Mouse (Mus musculus): Measurements from ENCODE around the gene Kif17. TPM values are rescaled to one million over a fixed set of nuclear protein-coding genes. Genes with fewer than 3 reads are reported as not detected.

The Kif17 gene
- total RNA-seq, 2 experiments from 2014 or later = not detected

GRCm38 (mm10) chr4:138259482-138259881 lies 9.2 kb downstream of the Kif17 start:
- no peak for DNase-seq (ENCODE audit: low spot score)

DNA sequence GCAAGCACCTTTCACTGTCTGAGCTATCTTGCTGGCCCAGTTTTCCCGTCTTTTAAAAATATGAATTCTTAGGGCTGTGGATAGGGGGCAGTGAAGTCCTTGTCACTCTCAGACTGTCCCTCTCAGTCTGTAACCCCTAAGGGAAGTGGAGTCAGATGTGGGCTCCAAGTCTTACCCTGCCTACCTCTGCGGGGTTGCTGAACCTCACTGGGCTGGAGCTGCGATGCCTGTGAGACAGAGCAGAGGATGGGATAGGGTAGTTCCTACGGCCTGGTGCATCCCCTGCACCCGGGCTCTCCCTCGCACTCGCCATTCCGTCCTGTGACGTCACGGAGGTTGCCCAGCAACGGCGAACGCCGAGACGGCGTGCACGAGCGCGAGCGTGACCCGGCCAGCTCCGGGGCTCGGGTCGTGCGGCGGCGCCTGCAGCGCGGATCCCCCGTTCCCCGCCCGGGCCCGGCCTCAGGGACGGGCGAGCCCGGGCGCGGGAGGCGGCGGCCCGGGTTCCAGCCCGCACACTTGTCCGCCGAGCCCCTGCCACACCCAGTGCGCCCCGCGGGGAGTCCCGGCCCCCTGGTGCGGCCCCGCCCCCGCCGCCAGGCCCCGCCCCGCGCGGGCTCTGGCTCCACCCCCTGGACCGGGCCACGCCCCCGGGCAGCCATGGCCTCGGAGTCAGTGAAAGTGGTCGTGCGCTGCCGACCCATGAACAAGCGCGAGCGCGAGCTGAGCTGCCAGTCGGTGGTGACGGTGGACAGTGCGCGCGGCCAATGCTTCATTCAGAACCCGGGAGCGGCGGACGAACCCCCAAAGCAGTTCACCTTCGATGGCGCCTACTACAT lies 11.8 kb downstream of the Kif17 start:
- peak; percentile 78 for DNase-seq (ENCODE audit: low spot score)

GRCm38 (mm10) chr4:138267869-138268268 lies 17.6 kb downstream of the Kif17 start:
- no peak for DNase-seq (ENCODE audit: low spot score)

DNA sequence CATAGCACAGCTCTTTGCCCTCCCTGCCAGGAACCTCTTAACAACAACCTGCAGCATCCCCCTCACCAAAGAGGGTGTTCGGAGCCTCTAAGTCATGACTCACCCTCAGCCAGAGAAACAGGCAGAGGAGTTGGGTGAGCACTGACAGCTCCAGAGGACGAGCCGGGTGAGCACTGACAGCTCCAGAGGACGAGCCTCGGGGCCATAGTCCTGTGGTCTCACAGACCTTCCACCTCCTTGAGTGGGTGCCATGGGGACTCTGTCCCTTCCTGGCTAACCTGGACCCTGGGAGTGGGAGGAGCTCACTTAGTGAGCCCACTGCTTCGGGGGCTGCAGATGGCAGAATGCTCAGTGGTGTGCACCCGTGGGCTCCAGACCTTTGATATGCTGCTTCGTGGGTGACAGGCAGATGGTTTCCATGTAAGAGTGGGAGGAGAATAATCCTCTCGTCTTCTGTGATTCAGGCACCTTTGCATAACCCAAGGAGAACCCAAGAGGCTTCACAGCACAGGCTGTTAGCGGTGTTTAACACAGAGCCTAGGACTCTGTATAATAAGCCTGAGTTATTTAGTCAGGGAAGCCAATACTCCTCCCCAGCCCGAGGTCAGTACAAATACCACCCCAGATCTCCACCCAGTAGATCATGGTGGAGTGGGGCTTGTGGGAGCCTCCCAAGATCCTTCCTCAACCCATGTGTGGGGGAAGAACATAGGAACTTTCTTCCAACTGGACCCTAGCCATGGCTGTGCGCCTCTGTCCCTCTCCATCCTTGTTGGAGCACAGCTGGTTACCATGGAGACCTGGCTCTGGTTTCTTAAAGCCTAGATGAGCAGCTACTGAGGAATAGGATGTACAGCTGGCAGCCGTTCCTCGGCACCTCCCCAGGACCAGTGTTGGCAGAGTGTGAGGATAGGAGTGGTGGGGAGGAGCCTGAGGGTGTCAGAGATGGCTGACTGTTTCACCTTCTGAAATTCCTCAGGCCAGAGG lies 22.1 kb downstream of the Kif17 start:
- DNase-seq (ENCODE audit: low spot score) = peak; percentile 24

DNA sequence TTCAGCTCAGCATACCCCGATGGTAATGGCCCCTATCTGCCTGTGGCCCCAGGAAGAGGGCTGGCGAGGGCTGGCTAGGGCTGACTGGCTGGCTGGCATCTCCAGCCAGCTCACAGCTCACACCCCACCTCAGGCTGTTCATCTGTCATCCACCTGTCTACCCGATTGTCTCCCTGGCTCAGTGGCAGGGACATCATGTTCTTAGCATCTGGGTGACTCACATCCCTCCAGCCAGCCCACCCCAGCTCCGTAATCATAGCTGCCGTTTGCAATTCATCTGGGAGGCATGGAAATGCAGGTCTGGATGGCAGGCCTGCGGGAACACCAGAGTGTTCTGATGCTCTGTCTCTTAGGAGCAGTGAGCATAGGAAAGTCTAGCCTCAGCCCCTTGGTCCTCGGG lies 28.1 kb downstream of the Kif17 start:
- no peak for DNase-seq (ENCODE audit: low spot score)

GRCm38 (mm10) chr4:138282834-138283233 lies 32.6 kb downstream of the Kif17 start:
- DNase-seq (ENCODE audit: low spot score) = peak; percentile 69

GRCm38 (mm10) chr4:138286411-138286810 lies 36.2 kb downstream of the Kif17 start:
- DNase-seq (ENCODE audit: low spot score) = no peak

DNA sequence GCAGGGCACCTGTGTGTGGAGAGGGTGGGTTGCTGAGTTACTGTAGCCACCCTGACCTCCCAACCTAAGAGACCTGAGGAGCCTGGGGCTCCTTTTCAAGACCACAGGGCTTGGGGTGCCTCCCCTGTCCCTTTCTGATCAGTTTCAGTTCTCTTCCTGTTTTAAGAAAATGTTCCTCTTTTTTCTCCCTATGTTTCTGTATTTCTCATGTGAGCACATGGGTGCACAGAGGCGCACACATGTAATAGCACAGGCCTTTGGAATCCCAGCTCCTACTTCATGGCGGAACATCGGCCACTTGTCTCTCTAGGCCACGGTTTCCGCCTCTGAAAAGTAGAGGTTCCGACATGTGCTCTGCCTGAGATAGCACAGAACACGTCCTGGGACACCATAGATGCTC lies 38.5 kb downstream of the Kif17 start:
- DNase-seq (ENCODE audit: low spot score) = no peak

DNA sequence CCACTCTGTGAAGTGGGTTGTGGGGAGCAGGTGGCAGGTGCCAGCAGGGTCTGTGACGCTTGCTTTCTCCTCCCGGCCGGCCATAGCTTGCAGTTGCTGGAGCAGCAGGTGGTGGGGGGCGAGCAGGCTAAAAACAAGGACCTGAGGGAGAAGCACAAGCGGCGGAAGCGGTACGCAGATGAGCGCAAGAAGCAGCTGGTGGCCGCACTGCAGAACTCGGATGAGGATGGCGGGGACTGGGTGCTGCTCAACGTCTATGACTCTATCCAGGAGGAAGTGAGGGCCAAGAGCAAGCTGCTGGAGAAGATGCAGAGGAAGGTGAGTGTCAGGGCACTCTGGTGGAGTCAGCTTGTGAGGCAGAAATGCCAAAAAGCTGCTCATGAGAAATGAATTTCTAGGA lies 41.8 kb downstream of the Kif17 start:
- no peak for DNase-seq (ENCODE audit: low spot score)

- DNase-seq (ENCODE audit: low spot score) = no peak
Observed at GRCm38 (mm10) chr4:138293261-138293948, 43.2 kb downstream of the Kif17 start.

GRCm38 (mm10) chr4:138293949-138294550 lies 43.8 kb downstream of the Kif17 start:
- no peak for DNase-seq (ENCODE audit: low spot score)

- no peak for DNase-seq (ENCODE audit: low spot score)
Observed at GRCm38 (mm10) chr4:138301271-138301780, 51.1 kb downstream of the Kif17 start.

DNA sequence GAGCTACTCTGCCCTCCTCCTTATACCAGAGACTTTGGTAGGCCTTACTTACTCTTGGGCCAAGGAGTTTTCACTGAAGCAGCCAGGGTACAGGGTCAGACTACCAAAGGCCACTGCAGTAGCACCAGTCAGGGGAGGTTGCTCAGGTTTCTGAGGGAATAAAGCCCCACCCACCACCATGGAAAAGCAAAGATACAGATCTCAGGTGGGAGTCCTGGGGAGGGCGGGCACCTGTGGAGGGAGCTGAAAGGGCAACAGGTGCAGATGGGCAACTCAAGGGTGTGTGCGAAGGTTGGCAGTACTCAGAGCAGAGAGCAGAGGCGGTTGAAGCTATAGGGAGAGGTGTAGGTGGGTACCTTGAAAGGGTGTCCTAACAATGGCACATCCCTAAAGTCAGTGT lies 52.8 kb downstream of the Kif17 start:
- no peak for DNase-seq (ENCODE audit: low spot score)

- no peak for DNase-seq (ENCODE audit: low spot score)
Observed at GRCm38 (mm10) chr4:138303742-138304141, 53.5 kb downstream of the Kif17 start.

GRCm38 (mm10) chr4:138304340-138305104 lies 54.3 kb downstream of the Kif17 start, which contains the start of gene Ddost:
Gene Ddost (plus strand): TSS chr4:138304730.
- peak; percentile 99 for DNase-seq (ENCODE audit: low spot score)

DNA sequence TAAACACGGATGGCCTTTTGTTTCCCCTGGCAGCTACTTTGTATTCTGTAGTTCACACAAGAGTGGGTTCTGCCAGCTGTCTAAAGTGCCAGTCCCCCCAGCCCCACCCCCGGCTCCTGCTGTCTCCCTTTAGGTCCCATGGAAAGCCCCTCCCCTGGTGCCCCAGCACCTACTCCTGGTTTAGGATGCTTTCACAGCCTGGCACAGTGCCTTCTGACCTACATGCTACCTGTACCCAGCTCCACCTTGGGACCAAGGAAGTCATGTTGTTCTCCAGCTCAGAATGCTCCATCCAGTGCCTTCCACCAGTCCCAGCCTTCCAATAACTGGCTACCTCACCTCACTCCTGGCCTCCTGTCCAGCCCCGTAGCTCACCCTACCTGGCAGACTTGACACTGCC lies 56.8 kb downstream of the Kif17 start:
- DNase-seq (ENCODE audit: low spot score) = no peak

DNA sequence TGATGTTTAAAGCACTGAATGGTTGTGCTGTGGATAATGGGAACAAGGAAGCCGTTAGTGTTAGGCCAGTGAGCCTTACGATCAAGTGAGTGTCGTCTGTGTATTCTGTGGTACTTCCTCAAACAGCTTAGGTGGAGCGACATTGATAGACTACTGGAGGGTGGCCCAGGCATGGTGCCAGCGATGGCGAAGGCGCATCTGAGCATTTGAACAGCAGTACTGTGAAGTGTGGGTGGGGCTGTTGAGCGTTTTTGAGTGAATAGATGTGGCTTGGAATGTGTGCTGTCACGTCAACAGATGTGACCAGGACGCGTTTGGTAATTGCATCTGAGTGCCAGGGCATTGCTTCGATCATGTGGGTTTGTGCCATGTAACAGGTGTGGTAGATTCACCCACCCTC lies 57.5 kb downstream of the Kif17 start:
- DNase-seq (ENCODE audit: low spot score) = no peak

- DNase-seq (ENCODE audit: low spot score) = no peak
Observed at GRCm38 (mm10) chr4:138310311-138310910, 60.2 kb downstream of the Kif17 start.

DNA sequence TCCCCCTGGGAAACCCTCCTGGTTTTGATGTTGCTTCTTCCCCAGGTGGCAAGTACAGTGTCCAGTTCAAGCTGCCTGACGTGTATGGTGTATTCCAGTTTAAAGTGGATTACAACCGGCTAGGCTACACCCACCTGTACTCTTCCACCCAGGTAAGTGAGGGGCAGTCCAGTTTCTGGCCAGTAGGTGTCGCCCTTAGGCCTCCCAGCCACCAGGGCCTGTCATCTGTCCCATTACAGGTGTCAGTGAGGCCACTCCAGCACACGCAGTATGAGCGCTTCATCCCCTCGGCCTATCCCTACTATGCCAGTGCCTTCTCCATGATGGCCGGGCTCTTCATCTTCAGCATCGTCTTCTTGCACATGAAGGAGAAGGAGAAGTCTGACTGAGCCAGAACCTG lies 61.4 kb downstream of the Kif17 start:
- DNase-seq (ENCODE audit: low spot score) = no peak

DNA sequence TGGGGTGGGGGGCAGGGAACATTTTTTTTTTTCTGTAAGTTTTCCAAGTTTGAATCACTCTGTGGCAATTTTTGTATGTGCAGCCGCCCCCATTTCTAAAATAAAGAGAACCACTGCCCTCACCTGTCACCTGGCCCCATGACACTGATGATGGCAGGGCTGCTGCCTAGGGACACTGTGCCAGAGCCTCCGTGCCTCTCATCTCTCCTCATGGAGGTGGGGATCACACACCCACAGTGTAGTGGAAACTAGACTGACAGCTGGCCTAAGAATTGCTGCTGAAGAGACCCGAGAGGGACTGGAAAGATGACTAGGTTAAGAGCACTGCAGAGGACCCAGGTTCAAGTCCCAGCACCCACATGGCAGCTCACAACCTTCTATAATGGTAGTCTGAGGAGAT lies 61.9 kb downstream of the Kif17 start:
- no peak for DNase-seq (ENCODE audit: low spot score)
